Mouse (Mus musculus): Measurements from ENCODE around the gene P2rx7.

Gene P2rx7

DNA sequence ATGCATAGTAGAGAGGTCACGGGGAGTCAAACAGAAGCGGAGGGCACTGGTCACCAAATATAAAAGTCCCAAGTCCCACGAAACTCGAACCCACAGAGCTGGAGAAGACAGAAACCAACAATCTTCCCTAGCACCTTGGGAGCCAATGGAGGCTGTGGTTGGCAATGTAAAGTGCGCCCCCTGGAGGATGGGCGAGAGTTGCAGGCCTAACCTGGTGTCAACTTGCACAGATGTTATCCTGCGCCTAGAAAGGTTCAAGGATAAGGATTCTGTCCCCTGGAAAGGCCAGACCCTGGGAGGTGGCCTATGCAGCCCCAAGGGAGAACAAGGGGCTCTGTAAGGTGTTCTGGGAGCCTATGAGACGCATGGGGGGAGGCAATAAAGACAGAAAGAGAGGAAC is 87.6 kb downstream of the P2rx7 start:
- DNase-seq (ENCODE audit: low spot score), result peak; percentile 62

DNA sequence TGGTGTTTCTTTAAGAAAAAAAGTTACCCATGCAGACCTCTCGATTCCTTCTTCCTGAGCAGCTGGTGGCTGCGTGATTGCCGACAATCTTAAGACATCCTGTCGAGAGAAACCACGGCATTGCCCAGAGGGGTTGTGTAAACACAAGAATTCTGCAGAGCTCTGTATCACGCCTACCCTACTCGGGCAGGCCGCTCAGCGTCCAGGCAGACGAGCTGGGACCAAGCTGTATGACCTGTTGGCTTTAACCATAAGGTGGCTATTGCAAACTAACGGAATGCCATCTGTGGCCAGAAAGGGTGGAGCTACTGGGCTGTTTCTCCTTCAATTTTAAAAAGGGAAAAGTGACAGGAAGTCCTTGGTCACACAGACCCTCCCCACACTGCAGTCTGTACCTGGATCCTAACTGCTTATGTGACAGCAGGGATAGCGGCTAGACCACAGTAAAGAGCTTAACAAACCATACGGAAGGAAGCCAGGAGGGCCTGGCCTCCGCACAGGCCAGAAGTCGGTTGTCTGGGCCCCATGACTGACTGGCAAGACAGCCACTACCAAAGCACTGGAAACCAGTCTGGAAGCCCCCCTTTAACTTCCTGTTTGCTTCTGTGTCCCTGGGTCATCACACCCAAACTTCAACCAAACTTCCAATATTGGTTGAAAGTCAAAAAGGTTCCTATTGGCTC is 88.4 kb downstream of the P2rx7 start:
- no peak for DNase-seq (ENCODE audit: low spot score)

DNA sequence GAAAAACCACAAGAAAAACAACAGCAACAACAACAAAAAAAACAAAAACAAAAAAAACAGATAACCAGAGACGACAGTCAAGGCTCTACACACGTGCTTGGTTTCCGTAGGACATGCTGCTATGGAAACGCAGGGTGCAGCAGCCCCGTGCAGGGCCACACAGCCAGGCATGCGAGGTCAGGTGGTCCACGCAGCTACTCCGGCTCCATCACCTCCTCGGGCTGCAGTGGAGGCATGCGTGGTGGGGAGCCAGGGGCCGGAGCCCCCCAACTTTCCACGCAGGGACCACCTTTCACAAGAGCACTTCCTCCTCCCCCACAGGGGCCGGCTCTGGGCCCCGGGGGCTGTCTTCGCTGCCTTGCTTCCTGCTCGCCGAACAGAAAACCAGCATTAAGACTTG is 90.2 kb downstream of the P2rx7 start:
- DNase-seq (ENCODE audit: low spot score), result no peak

DNA sequence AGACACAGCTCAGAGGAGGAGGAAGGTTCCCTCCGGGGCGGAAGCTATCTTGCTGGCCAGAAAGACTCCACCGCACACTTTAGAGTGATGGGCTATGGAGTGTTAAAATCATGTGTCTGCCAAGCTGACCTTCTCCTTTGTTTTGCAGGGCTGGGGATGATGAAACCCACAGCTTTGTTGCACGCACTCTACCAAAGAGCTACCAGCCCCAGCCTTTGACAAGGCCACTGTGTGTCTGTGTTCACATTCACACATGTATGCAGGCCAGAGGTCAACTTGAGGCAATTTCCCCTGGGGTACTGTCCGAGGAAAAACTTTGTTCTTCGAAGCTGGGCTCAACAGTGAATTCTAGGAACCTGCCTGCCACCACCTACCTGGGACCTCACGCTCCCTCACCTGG is 92.1 kb downstream of the P2rx7 start:
- no peak for DNase-seq (ENCODE audit: low spot score)

DNA sequence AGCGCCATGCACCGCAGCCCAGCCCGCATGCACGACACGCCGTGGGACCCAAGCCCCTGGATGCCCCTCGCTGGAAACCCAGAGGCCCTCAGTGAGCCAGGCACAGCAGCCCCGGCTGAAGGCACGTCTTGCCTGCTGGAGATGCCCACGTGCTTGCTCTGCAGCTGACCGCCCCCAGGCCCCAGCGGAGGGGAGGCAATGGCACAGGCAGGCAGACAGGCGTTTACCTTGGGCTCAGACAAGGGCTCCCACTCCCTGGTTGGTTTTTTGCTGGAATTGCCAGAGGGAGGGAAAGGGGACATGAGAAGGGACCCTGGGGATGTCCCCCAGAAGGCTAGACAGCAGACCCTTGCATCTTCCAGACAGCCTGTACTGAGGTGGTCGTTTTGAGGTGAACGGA is 93.0 kb downstream of the P2rx7 start:
- no peak for DNase-seq (ENCODE audit: low spot score)
